Mouse (Mus musculus) neutrophil, adult 59 days (primary cell): ENCODE data around the gene Nacad. TPM values are rescaled to one million over a fixed set of nuclear protein-coding genes. Genes with fewer than 3 reads are reported as not detected.

Experiments used
- total RNA-seq, 2 experiments: library from RNA; stranded (reverse); gene quantifications; 1 replicate in 1 of 2; 2 replicates in 1 of 2; pipeline ENCODE4 v1.2.4; 2023

Gene Nacad
- total RNA-seq, result under 1 TPM; 0.16 to 0.33 TPM

GRCm38 (mm10) chr11:6605491-6606399 is at the start of gene Nacad:
Gene Nacad (minus strand): TSS chr11:6606053.

GRCm38 (mm10) chr11:6638537-6638936 is 32.7 kb upstream of the Nacad start, which contains the start of gene Wap:
Gene Wap (minus strand): TSS chr11:6638637.

GRCm38 (mm10) chr11:6625478-6626387 is 19.9 kb upstream of the Nacad start, which contains the start of gene Tbrg4:
Gene Tbrg4 (minus strand): TSS chr11:6626067.

Other genes with a start within 250 kb of the Nacad start
- gene Zmiz2, start 217.0 kb downstream of the Nacad start, total RNA-seq, result 10 to 100 TPM; 32.7 to 38.5 TPM
- gene Ppia, start 190.6 kb downstream of the Nacad start, total RNA-seq, result 100 to 1,000 TPM; 810 to 938 TPM
- gene H2afv, start 161.6 kb downstream of the Nacad start, total RNA-seq, result 10 to 100 TPM; 82.9 to 83.6 TPM
- 10 to 100 TPM; 49.2 to 53.9 TPM for gene Purb, start 130.1 kb downstream of the Nacad start, total RNA-seq
- gene Myo1g, start 85.1 kb downstream of the Nacad start, total RNA-seq, result 100 to 1,000 TPM; 232 to 245 TPM
- 100 to 1,000 TPM; 127 to 129 TPM for gene Ccm2, start 59.2 kb downstream of the Nacad start, total RNA-seq
- gene Tbrg4, start 20.0 kb upstream of the Nacad start, total RNA-seq, result 10 to 100 TPM; 55.1 to 58.0 TPM
- gene Wap, start 32.6 kb upstream of the Nacad start, total RNA-seq, result not detected
- not detected for gene Ramp3, start 52.5 kb upstream of the Nacad start, total RNA-seq
- gene Gm11983, start 231.6 kb upstream of the Nacad start, total RNA-seq, result not detected